Mouse (Mus musculus): ENCODE results near the gene Mbnl2.

DNA sequence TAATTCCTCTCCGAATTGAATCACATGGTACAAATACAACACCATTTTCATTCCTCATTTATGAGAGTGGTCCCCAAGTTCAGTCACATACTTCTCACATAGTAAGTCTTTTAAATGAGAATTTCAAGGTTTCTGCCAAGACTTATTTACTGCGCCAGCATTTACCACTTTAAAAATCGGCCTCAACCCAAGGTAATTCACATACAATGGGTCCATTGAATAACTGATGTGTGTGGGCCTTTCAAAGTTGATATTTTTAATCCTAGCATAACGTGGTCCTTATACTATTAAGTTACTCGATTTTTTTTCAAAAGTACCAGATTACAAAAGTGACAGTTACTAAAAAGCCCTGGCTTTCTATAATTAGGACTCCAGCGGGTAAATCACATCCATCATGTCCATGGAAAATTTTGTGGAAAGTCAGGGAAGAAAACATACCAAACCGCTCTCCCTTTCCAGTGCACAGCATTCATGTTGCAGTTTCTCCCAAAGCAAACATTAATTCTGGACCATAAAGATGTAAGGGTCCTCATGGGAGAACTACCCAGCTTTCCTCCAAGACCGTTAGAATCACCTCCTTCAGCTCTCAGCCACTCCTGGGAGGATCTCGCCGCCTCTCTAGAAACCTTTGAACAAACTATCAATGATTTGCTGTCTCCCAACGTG is 107.8 kb downstream of the Mbnl2 start:
- no peak for TF ChIP-seq CTCF (IDR thresholded peaks at IDR 0.05; ENCODE audit: extremely low read depth, insufficient read length, insufficient replicate concordance, low read depth, low read length)
- TF ChIP-seq POLR2A (IDR thresholded peaks at IDR 0.05; ENCODE audit: low read depth, low read length): no peak

Measured in small intestine, adult 2 months (tissue).